Mouse (Mus musculus): ENCODE measurements around the gene Spata19. TPM values are rescaled to one million over a fixed set of nuclear protein-coding genes. Genes with fewer than 3 reads are reported as not detected.

The Spata19 gene
- 0.27 TPM in 1 of 2 replicates, not detected in the other for polyA plus RNA-seq (2014; fragmentation: Nextera tagmentation; extraction: Ambion mirVana)

DNA sequence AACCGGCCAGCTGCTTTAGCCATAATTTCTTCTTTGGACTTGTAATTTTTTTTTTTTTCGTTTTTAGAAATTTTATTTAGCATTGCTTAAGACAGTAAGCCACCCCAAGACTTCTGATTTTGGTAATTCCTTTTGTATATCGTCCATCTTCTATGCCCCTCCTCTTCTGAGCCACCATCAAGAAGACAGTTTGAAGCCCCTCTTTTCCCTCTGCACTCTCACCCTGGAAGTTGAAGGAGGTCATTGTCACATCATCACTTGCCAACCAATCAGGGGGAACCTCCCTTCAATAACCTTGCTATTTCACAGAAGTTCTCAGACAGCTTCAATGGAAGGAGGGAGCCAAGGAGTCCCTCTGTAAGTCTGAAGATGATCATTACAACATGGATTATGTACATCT is at the start of gene Spata19:
Gene Spata19, plus strand, starts transcription at position 301 of the 400 bp plus-strand sequence.
- WGBS = 85% methylated on average over 3 of the region's 3 CpGs
- no peaks in the 10 kb centered on the region for H3K9me3 ChIP-seq (replicated peaks; ENCODE audit: control insufficient read depth, low read length)
- ATAC-seq = no peak

DNA sequence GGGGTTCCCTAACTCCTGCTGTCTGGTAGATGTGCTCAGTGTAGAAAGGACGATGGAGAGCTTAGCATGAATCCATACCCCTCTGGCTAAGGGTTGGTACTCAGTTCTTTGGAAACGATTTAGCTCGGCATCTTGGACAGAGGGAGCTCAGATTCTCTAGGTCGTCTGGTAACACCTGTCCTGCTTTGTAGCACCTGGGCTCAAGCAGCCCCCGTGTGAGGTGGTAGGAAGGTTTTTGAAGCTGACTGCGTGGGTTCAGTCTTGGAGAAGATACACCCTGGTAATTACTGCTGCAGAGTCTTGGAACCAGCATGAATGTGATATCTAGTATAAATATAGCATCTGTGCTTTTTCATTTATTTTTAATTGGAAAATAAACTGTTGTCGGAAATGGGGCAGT is 43.5 kb upstream of the Spata19 start:
- WGBS = 84% methylated on average over 7 of the region's 7 CpGs
- no peak overlapping the region for H3K9ac ChIP-seq (ENCODE audit: low read length)
- ATAC-seq (no peak), DNase-seq (ENCODE audit: low spot score) (no peak)
- H3K4me2 ChIP-seq (ENCODE audit: low read length) = no peak overlapping the region
- no peaks in the 10 kb centered on the region for H3K27me3 ChIP-seq (replicated peaks; ENCODE audit: control insufficient read depth, insufficient read depth, low read length)
- no peaks in the 10 kb centered on the region for H3K4me1 ChIP-seq (ENCODE audit: control insufficient read depth, insufficient read depth, low read length)
- no peak overlapping the region for H3K4me3 ChIP-seq (ENCODE audit: low read depth, low read length)
- H3K9me3 ChIP-seq (replicated peaks; ENCODE audit: control insufficient read depth, low read length) = no peaks in the 10 kb centered on the region
- 0 out of 2 replicates have a peak, but pooled peaks cover 6% of the 10 kb centered on the region for H3K36me3 ChIP-seq (ENCODE audit: control insufficient read depth, insufficient read depth, low read length)
- H3K27ac ChIP-seq (ENCODE audit: low read depth, low read length) = no peak overlapping the region

More for the DNA sequence above, at the start of gene Spata19:
- Histone ChIP-seq H3K36me3 (ENCODE audit: control insufficient read depth, insufficient read depth, low read length) (no peaks in the 10 kb centered on the region), H3K9ac (ENCODE audit: low read length) (no peak within 1 kb of the TSS), H3K4me2 (ENCODE audit: low read length) (no peak within 1 kb of the TSS), H3K4me3 (ENCODE audit: low read depth, low read length) (no peak within 1 kb of the TSS), H3K27me3 (replicated peaks; ENCODE audit: control insufficient read depth, insufficient read depth, low read length) (no peaks in the 10 kb centered on the region), H3K27ac (ENCODE audit: low read depth, low read length) (no peak within 1 kb of the TSS), H3K4me1 (ENCODE audit: control insufficient read depth, insufficient read depth, low read length) (no peaks in the 10 kb centered on the region)
- no peak for DNase-seq (ENCODE audit: low spot score)

DNA sequence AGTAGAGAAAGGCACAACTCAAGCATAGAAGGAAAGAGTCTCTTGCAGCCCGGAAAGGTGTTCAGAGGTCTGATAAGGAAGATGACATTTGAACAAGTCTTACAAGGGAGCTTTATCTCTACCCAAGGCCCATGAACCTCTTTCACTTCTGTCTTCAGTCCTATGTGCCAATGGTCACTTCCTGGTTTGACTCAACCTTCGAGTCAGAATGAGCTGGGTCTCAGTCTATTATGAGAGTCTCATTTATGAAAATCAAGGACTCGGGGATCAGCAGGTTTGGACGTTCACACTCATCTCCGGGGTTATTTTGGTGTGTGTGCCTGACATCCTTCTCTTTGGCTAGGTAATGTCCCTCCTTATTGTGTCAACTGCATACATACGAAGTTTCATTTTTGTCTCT is 38.7 kb upstream of the Spata19 start:
- Histone ChIP-seq H3K4me3 (ENCODE audit: low read depth, low read length) (no peak overlapping the region), H3K36me3 (ENCODE audit: control insufficient read depth, insufficient read depth, low read length) (no peaks in the 10 kb centered on the region), H3K4me2 (ENCODE audit: low read length) (no peak overlapping the region), H3K27me3 (replicated peaks; ENCODE audit: control insufficient read depth, insufficient read depth, low read length) (no peaks in the 10 kb centered on the region), H3K27ac (ENCODE audit: low read depth, low read length) (no peak overlapping the region), H3K9me3 (replicated peaks; ENCODE audit: control insufficient read depth, low read length) (no peaks in the 10 kb centered on the region), H3K4me1 (ENCODE audit: control insufficient read depth, insufficient read depth, low read length) (no peaks in the 10 kb centered on the region), H3K9ac (ENCODE audit: low read length) (no peak overlapping the region)
- DNase-seq (ENCODE audit: low spot score) = no peak
- no peak for ATAC-seq
- WGBS = 92% methylated on average over 6 of the region's 6 CpGs

DNA sequence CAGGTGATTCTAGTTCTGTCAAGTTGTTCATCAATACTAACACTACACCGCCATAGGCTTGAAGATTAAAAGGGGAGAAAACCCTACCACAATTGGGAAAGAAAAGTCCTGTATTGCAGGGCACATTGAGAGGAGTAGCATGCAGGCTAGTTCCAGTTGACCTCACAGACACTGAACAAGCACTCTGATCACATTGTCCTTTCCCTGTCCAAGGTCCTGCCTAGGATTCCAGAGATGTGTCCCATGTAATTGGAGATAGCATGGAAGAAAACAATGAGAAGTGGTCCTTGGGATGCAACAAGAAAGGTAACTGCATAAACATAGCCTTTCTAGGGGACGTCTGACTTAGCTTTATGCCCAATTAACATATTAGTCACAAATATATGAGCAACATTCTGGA is 29.4 kb upstream of the Spata19 start:
- DNase-seq (ENCODE audit: low spot score) (no peak), ATAC-seq (no peak)
- H3K27ac ChIP-seq (ENCODE audit: low read depth, low read length) = no peak overlapping the region
- H3K27me3 ChIP-seq (replicated peaks; ENCODE audit: control insufficient read depth, insufficient read depth, low read length) = no peaks in the 10 kb centered on the region
- 58% methylated on average over 2 of the region's 2 CpGs for WGBS
- H3K4me2 ChIP-seq (ENCODE audit: low read length) = no peak overlapping the region
- H3K4me1 ChIP-seq (ENCODE audit: control insufficient read depth, insufficient read depth, low read length) = no peaks in the 10 kb centered on the region; the same call in 1 of the 2 replicates
- H3K36me3 ChIP-seq (ENCODE audit: control insufficient read depth, insufficient read depth, low read length) = no peaks in the 10 kb centered on the region
- H3K4me3 ChIP-seq (ENCODE audit: low read depth, low read length) = no peak overlapping the region
- no peaks in the 10 kb centered on the region for H3K9me3 ChIP-seq (replicated peaks; ENCODE audit: control insufficient read depth, low read length)
- H3K9ac ChIP-seq (ENCODE audit: low read length) = no peak overlapping the region

DNA sequence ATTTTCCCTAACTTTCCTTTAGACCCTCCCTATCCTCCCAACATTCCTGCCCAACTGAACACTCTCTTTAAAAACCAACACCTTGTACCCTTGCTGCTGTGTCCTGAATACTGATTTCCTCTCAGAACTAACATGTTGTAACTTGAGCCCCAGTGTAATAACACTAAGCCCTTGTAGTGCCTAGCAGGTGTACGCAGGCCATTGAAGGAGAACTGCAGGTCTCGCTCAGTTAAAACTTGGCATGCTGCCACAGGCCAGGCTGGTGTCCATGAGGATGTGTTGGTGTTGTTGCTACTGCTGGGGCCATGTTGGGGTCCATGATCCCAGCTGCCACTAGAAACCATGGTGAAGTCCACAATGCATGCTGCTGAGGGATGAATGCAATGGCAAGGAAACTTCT is 27.5 kb upstream of the Spata19 start:
- Histone ChIP-seq H3K4me2 (ENCODE audit: low read length) (no peak overlapping the region), H3K27me3 (replicated peaks; ENCODE audit: control insufficient read depth, insufficient read depth, low read length) (no peaks in the 10 kb centered on the region), H3K9me3 (replicated peaks; ENCODE audit: control insufficient read depth, low read length) (no peaks in the 10 kb centered on the region), H3K27ac (ENCODE audit: low read depth, low read length) (no peak overlapping the region), H3K4me1 (ENCODE audit: control insufficient read depth, insufficient read depth, low read length) (no peaks in the 10 kb centered on the region; the same call in 1 of the 2 replicates), H3K36me3 (ENCODE audit: control insufficient read depth, insufficient read depth, low read length) (no peaks in the 10 kb centered on the region), H3K9ac (ENCODE audit: low read length) (no peak overlapping the region), H3K4me3 (ENCODE audit: low read depth, low read length) (no peak overlapping the region)
- 71% methylated on average over 2 of the region's 2 CpGs for WGBS
- ATAC-seq (no peak), DNase-seq (ENCODE audit: low spot score) (no peak)

DNA sequence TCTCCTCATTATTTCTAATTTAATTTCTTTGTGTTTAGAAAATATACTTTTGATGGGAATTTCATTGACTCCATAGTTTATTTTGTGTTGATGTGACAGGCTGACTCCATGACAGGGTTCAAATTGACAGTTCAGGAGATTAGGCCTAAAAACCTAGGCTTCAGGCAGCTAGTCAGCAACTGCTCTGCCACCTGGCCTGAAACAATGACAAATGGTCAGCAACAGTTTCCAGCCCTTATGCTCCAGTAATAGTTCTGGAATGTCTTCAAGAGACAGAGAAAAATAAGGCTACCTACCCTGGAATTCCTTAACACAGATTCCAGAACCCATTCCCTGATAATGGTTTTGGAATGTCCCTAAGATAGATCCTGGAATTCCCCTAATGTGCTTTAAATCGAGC is 20.9 kb upstream of the Spata19 start:
- Histone ChIP-seq H3K36me3 (ENCODE audit: control insufficient read depth, insufficient read depth, low read length) (no peaks in the 10 kb centered on the region), H3K4me2 (ENCODE audit: low read length) (no peak overlapping the region), H3K9ac (ENCODE audit: low read length) (no peak overlapping the region), H3K9me3 (replicated peaks; ENCODE audit: control insufficient read depth, low read length) (no peaks in the 10 kb centered on the region), H3K4me3 (ENCODE audit: low read depth, low read length) (no peak overlapping the region), H3K27ac (ENCODE audit: low read depth, low read length) (no peak overlapping the region), H3K27me3 (replicated peaks; ENCODE audit: control insufficient read depth, insufficient read depth, low read length) (no peaks in the 10 kb centered on the region), H3K4me1 (ENCODE audit: control insufficient read depth, insufficient read depth, low read length) (no peaks in the 10 kb centered on the region)
- ATAC-seq (no peak), DNase-seq (ENCODE audit: low spot score) (no peak)
- WGBS = 74% methylated on average over 1 of the region's 1 CpGs

DNA sequence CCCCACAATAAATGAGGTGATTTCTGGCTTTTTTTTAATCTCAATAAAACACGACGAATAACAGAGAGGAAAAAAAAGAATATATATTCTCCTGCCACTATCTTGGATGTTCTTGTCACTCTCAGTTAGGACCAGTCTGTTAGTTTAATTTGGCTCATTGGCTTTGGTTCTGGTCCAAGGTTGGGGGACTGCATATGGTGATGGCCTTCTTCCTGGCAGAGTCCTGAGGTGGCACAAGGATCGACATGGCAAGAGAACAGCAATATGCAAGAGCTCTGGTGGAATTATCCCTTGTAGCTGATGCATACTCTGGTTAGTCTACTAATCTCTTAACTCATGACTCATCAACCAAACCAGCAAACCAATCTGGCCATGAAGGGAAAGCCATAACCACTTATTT is 9.6 kb upstream of the Spata19 start:
- Histone ChIP-seq H3K36me3 (ENCODE audit: control insufficient read depth, insufficient read depth, low read length) (no peaks in the 10 kb centered on the region), H3K9me3 (replicated peaks; ENCODE audit: control insufficient read depth, low read length) (no peaks in the 10 kb centered on the region), H3K4me3 (ENCODE audit: low read depth, low read length) (no peak overlapping the region), H3K4me2 (ENCODE audit: low read length) (no peak overlapping the region), H3K27me3 (replicated peaks; ENCODE audit: control insufficient read depth, insufficient read depth, low read length) (no peaks in the 10 kb centered on the region), H3K4me1 (ENCODE audit: control insufficient read depth, insufficient read depth, low read length) (no peaks in the 10 kb centered on the region), H3K27ac (ENCODE audit: low read depth, low read length) (no peak overlapping the region), H3K9ac (ENCODE audit: low read length) (no peak overlapping the region)
- no peak for ATAC-seq
- 85% methylated on average over 3 of the region's 3 CpGs for WGBS
- no peak for DNase-seq (ENCODE audit: low spot score)

DNA sequence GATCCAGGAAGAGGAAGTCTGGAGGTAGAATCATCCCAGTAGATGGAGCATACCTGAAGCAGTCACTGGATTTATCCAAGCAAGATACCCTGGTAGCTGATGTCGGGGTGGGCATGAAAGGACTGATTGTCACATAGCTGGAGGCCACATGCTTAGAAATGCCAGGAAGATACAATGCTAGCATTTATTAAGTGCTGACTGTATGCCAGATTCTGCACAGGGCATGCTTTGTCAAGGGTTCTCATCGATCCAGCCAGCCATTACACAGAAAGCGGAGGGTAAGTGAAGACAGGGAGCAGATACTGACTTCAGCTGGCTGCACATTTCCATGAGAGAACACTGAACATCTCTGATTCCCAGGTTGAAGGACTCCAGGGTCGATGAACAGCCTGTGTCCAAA is 4.6 kb downstream of the Spata19 start:
- H3K27me3 ChIP-seq (replicated peaks; ENCODE audit: control insufficient read depth, insufficient read depth, low read length) = no peaks in the 10 kb centered on the region
- no peaks in the 10 kb centered on the region for H3K4me1 ChIP-seq (ENCODE audit: control insufficient read depth, insufficient read depth, low read length)
- H3K4me3 ChIP-seq (ENCODE audit: low read depth, low read length) = no peak overlapping the region
- no peak for DNase-seq (ENCODE audit: low spot score)
- no peak overlapping the region for H3K27ac ChIP-seq (ENCODE audit: low read depth, low read length)
- no peaks in the 10 kb centered on the region for H3K36me3 ChIP-seq (ENCODE audit: control insufficient read depth, insufficient read depth, low read length)
- H3K4me2 ChIP-seq (ENCODE audit: low read length) = no peak overlapping the region
- WGBS = 85% methylated on average over 4 of the region's 4 CpGs
- no peak overlapping the region for H3K9ac ChIP-seq (ENCODE audit: low read length)
- no peak for ATAC-seq
- H3K9me3 ChIP-seq (replicated peaks; ENCODE audit: control insufficient read depth, low read length) = no peaks in the 10 kb centered on the region

DNA sequence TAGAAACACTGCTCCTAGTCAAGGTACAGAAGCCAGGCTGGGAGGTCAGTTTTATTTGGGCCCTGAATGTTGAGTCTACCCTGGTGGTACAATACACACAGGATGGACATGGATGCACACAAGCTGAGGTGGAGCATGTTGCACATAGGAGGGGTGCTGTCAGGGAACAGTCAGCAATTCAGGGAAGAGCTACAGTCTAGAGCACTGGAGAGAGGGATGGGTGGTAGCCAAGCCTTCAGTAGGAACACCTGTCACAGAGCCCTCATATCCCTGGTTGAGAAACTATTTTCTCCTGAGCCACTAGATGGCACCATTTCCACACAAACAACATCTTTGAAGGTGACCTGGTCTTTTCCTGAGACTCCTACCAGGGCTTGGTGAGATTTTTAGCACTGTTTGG is 13.1 kb downstream of the Spata19 start:
- Histone ChIP-seq H3K9me3 (replicated peaks; ENCODE audit: control insufficient read depth, low read length) (no peaks in the 10 kb centered on the region), H3K4me1 (ENCODE audit: control insufficient read depth, insufficient read depth, low read length) (peaks cover 4% of the 10 kb centered on the region; the same call in 1 of the 2 replicates), H3K4me2 (ENCODE audit: low read length) (no peak overlapping the region), H3K36me3 (ENCODE audit: control insufficient read depth, insufficient read depth, low read length) (no peaks in the 10 kb centered on the region), H3K9ac (ENCODE audit: low read length) (no peak overlapping the region), H3K27ac (ENCODE audit: low read depth, low read length) (no peak overlapping the region), H3K4me3 (ENCODE audit: low read depth, low read length) (no peak overlapping the region), H3K27me3 (replicated peaks; ENCODE audit: control insufficient read depth, insufficient read depth, low read length) (no peaks in the 10 kb centered on the region)
- ATAC-seq (peak; percentile 70), DNase-seq (ENCODE audit: low spot score) (peak; percentile 90)
